Mouse (Mus musculus): ENCODE data around the gene Atp11c.

- TF ChIP-seq POU5F1 (IDR thresholded peaks at IDR 0.05; ENCODE audit: borderline replicate concordance, low read length): no peak
- no peak for TF ChIP-seq CTCF (conservative IDR thresholded peaks at IDR 0.05; ENCODE audit: low read length)
- no peak for TF ChIP-seq NANOG (IDR thresholded peaks at IDR 0.05; ENCODE audit: borderline replicate concordance, low read length)
Measured at GRCm38 (mm10) chrX:60545906-60546305, 46.6 kb downstream of the Atp11c start.

Data from E14TG2a.4 (cell line).